16 mouse cellular contexts compared by ENCODE assay signal in the genomic region with DNA sequence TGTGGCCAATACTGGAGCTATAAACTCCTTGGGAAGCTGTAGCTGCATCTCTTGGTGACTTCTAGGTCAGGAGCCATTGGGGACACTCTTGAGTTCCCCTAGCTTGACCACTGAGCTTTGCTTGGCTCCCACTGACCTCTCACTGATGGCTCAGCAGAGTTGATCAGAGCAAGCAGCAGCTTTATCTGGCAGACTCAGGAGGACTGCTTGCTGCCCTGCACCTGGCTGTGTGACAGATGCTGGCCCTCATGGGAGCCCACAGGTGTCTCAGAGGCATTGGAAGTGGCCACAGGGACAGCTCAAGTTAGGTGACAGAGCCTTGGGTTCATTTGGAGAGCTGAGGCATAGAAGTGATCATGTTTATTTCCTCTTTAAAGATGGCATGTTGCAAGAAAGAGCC.
"Had no signal": no experiment of that assay in that cellular context is flagged by ENCODE, and none has a peak within 500 bp of the region (broad histone marks: within the 10 kb centered on the region; RNA-seq: fewer than 3 reads in every experiment).

No protein-coding gene starts in this region.

- H3K4me1 ChIP-seq: midbrain, embryonic 12.5 days had no signal

- H3K27ac ChIP-seq: midbrain, embryonic 12.5 days; neural tube, embryonic 13.5 days; neural tube, embryonic 15.5 days had no signal

- DNase-seq: lung, adult 18-20 months; lung, embryonic 14.5 days; lung, postnatal 10 days; midbrain, embryonic 14.5 days; retina, postnatal 1 day; right cerebral cortex, adult 18-20 months; right cerebral cortex, postnatal 25 days; right cerebral cortex, postnatal 4 days; spleen, adult 18-20 months; thymus, adult 18-20 months; thymus, postnatal 14 days; thymus, postnatal 36 days had no signal

- H3K4me3 ChIP-seq: midbrain, embryonic 12.5 days; myocyte; neural tube, embryonic 13.5 days; neural tube, embryonic 15.5 days had no signal
